Mouse (Mus musculus): ENCODE measurements at regions not wholly inside any gene's neighbourhood (a gene's known extent, or its start where the extent isn't known, plus 50 kb on each side); places are given as distances from the start of the nearest gene placed in this dataset.

DNA sequence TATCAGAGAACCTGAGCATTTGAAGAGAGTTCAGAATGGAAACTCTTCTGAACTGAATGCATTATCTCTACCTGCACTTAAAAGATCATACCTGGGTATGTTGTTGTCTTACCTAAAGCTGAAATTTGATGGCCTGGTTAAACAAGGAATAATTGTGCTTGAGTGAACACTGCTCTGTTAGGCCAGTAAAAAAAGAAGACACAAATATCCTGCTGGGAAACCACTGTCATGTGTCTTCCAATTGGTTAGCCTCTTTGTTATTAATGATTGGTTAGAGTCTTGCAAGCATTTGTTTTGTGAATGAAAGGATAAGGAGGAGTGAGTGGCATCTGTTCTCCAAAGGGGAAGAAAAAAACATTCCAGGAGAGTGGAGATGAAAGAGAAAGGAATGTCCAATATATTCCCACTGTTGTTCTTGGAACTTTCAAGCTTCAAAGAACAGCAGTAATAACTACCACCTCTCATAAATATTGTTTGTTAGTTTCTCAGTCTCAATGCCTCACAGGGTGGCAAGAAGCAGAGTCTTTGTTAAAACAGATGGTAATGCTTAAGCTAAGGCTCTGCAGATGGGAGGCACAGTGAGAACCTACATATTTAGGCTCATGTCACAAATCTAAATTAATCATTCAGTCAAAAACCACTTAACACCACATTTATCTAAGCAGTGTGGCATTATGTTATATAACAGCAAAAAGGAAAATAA lies 165.5 kb downstream of the Dsel start:
- DNase-seq = peak; percentile 4

DNA sequence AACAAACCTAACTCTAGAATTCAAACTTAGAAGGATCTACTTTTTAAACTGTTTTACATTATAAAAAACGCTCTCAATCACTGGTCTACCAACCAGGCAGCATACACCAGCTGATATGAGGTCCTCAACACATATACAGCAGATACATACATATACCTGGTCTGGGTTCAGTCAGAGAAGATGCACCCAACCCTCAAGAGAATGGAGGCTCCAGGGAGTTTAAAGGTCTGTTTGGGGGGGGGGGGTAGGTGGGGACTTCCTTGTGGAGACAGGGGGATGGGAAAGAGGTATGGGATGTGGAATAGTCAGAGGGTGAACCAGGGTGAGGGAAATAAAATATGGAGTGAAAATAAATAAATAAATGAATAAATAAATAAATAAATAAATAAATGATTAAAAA lies 203.8 kb downstream of the Dsel start:
- no peak for DNase-seq

DNA sequence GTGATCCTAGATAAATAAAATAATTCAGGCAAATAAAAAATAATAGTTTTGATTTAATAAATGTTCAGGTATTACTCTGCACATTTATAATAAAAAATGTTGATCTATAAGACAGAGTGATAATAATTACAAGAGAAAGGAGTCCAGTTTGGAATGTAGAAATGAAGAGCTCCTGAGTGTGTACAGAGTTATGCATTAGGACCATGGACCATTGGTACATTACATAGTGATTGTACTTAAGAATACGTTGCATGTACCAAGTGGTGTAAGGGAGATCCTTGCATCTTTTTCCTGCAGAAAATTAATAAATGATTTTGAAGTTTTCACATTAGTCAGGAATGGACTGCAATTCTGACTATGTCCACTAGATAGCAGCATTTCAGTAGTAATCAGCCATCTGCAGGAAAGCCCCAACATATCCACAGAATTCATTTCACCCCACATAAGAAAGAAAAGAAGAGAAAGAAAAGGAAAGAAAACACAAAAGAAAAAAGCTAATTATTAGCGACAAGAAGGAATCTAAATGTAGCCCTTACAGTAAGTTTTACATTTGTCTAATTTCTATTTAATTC lies 204.5 kb downstream of the Dsel start:
- DNase-seq = peak; percentile 5

DNA sequence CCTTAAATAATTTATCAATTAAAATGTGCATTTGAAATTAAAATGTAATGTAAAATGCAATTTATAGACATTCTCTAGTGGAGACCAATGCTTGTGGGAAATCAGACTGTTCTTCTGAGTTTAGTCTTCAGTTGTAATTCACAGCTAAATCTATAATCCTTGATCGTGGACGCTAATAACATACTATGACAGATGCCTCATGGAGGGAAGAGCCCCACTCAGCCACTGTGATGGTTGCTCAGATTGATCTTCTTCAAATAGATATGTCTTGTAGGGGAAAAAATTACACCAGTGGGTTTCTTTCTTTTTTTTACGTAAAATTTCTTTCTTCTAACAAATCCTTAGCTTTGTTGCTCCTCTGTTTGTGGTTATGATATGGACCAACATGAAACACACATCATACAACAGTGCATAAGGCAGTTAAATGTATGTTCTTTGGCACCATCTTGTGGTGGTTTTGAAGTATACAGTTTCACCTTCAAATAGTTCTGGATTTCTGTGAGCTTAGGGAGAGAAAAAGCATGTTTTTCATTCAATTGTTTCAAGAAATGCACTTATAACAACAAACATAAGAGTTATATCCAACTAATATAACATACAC lies 230.8 kb downstream of the Dsel start:
- no peak for DNase-seq

Data from layer of hippocampus, adult 9-11 months (tissue).